Mouse (Mus musculus): ENCODE results near the gene Tmem59.

DNA sequence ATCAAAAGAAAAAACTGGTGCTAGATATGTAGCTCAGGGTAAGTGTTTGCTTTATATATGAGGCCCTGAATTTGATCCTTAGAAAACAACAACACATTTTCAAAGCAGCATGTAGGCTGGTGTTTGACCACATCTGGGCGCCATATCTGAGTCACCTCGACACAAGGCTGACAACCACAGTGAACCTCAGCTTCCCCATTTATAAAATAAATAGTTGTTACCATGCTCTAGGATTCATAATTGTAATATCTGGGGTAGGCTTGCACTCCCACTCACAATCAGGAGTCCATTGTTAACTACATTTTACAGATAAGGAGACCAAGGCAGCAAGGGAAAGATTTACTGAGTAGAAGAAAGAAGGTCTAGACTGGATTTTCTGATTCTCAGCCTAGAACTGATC is 48.1 kb downstream of the Tmem59 start:
- no peak for TF ChIP-seq CTCF (IDR thresholded peaks at IDR 0.05; ENCODE audit: control insufficient read depth, insufficient read depth, insufficient read length)
- TF ChIP-seq CEBPB (IDR thresholded peaks at IDR 0.05; ENCODE audit: low read depth), result no peak
